ENCODE assay signal across 12 mouse cellular contexts in the genomic region with DNA sequence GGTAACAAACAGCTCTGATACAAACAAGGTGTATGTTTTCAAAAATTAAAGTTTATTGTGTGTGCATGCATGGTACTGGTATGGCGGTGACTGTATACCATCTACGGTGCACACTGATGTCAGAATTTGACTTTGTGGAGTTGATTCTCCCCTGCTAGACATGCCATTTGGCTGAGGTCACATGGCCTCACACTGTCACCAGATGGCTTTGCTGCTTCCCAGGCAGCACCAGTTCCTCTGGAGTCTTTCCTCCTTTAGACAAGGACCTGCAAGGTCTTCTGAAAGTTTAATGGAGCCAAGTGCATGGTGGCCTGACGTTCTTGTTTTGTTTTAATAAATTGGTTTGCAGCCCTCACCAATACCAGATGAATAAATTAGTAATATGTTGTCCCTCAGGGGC.
"Had no signal": no experiment of that assay in that cellular context is flagged by ENCODE, and none has a peak within 500 bp of the region (broad histone marks: within the 10 kb centered on the region; RNA-seq: fewer than 3 reads in every experiment).

No protein-coding gene starts in this region.

- ATAC-seq: liver, postnatal 0 days; midbrain, embryonic 13.5 days had no signal

- H3K9ac ChIP-seq: limb, embryonic 15.5 days; liver, embryonic 13.5 days; liver, postnatal 0 days; lung, embryonic 15.5 days; midbrain, embryonic 13.5 days had no signal

- H3K27me3 ChIP-seq: limb, embryonic 15.5 days; liver, embryonic 13.5 days; lung, embryonic 15.5 days; midbrain, embryonic 13.5 days had no signal

- H3K27ac ChIP-seq: kidney, postnatal 0 days; limb, embryonic 15.5 days; liver, embryonic 13.5 days; lung, embryonic 15.5 days; midbrain, embryonic 13.5 days had no signal

- H3K36me3 ChIP-seq: limb, embryonic 15.5 days; liver, embryonic 13.5 days; lung, embryonic 15.5 days; midbrain, embryonic 13.5 days had no signal

- H3K4me3 ChIP-seq: limb, embryonic 15.5 days; liver, embryonic 13.5 days; lung, embryonic 15.5 days; midbrain, embryonic 13.5 days had no signal

- H3K9me3 ChIP-seq: limb, embryonic 15.5 days; liver, embryonic 13.5 days; lung, embryonic 15.5 days; midbrain, embryonic 13.5 days had no signal

- H3K4me1 ChIP-seq: limb, embryonic 15.5 days; liver, embryonic 13.5 days; lung, embryonic 15.5 days had no signal

- H3K4me2 ChIP-seq: limb, embryonic 15.5 days; liver, embryonic 13.5 days; lung, embryonic 15.5 days; midbrain, embryonic 13.5 days had no signal

- DNase-seq: kidney, adult 9 months; kidney, postnatal 36 days; liver, embryonic 13.5 days; liver, postnatal 0 days; lung, postnatal 14 days; right cerebral cortex, postnatal 25 days; thymus, adult 18-20 months; thymus, postnatal 14 days had no signal
